Mouse (Mus musculus) brain, adult 2 months (tissue): Measurements from ENCODE around the gene Olfr382.
"Not testable (repeated sequence)": the region's sequence is repeated elsewhere in the genome, so short reads cannot be mapped to it uniquely, and the experiment has no call there.

Experiments
- DNase-seq: peaks from one replicate; pipeline ENCODE4 v3.0.0; 2011; ENCODE audit warnings: low read depth, low spot score

The Olfr382 gene

DNA sequence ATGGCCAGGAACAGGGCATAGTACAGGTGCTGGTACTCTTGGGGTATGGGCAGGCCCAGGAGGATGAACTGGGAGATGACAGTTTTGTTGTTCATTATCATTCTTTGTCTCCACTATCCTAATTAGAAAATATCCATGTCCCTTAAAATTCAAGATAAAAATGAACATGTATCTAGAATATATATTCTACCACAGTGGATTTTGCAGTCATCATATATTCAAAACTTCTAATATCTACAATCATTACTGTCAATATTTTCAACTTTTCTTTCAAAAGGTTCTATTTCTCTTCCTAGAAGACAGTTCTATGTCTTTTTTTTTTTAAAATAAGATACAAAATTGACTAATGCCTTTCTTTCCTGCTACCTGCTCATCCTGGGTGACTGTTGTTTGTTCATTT, at the start of gene Olfr382:
Olfr382 (minus strand) TSS at position 101 of the 400 bp plus-strand sequence.
- no peak for DNase-seq

DNA sequence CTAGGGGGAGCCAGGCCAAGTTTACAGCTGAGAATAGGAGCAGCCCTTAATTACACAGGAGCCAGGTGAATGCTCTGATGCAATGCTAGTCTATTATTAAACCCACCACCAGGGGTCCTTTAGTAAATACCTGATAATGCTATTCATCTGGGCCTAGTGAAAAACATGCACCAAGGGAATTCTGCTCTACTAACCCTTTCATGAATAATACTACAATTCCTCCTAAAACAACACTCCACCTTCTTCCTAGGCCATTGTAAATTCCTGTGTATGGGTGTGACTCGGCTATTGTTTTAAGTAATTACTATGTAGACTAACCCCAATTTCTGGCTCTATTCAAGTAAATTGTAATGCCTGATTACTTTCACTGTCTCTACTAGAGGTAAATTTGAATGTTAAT, 12.0 kb upstream of the Olfr382 start:
- not testable (repeated sequence) for DNase-seq

DNA sequence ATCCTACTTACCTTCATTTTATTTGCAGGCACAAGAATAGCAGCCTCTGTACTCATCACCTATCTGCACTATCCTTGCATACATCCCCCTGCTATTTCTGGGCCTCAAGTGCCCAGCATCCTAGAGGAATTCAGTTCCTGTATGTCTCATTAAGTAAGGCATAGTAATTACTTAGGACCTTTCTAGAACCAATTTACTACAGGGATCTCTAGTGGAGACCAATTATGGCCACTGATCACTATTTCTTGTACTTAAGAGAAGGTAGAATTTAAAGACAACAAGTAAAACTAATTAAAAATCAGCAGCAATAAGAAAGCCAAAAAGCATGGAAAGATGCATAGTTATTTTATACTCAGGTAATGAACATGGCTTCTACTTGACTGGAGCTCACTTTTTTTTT, 25.5 kb downstream of the Olfr382 start, which contains the start of gene Olfr381:
Olfr381 (minus strand) TSS at position 101 of the 400 bp plus-strand sequence.
- DNase-seq: no peak
